Mouse (Mus musculus) C2C12 (cell line): ENCODE measurements around the gene Adm2.

Experiments
- CTCF ChIP-seq: IDR thresholded peaks from one replicate; pipeline ENCODE4 v1.5.1; 2011; ENCODE audit not compliant: control insufficient read depth, insufficient read depth, insufficient read length
- MAX ChIP-seq: IDR thresholded peaks from one replicate; pipeline ENCODE4 v1.6.1; 2011; ENCODE audit warnings: mild to moderate bottlenecking, control low read depth
- MYOD1 ChIP-seq: IDR thresholded peaks from one replicate; pipeline ENCODE4 v1.6.1; 2011; ENCODE audit warnings: low read depth; ENCODE audit not compliant: control insufficient read depth, insufficient read length
- USF1 ChIP-seq: IDR thresholded peaks from one replicate; pipeline ENCODE4 v1.6.1; 2011; ENCODE audit warnings: low read depth, mild to moderate bottlenecking, control low read depth, moderate library complexity

DNA sequence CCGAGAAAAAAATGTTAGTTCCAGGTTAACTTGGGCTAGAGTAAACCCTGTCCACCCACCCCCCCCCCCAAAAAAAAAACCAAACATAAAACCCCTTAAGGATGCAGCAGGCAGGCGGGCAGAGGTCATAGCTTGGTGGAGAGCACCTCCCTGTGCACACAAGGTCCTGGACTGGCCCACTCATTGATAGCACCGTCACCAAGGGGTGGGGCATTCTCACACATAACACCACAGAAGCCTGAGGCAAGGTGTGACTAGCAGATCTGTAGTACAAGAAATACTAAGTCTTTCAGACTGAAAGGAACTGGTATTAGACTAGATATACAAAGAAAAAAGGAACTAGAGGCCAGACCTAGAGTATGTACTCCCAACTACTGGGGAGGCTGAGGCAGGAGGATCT, 31.0 kb upstream of the Adm2 start:
- TF ChIP-seq CTCF (no peak), MAX (no peak), USF1 (no peak), MYOD1 (no peak)
